Mouse (Mus musculus) neural tube, embryonic 12.5 days (tissue): Measurements from ENCODE around the gene Snrnp70. TPM values are rescaled to one million over a fixed set of nuclear protein-coding genes. Genes with fewer than 3 reads are reported as not detected.

Experiments used
- ATAC-seq: fragments of 200-750 bp; cut with Nextera tagmentation; 2 replicates; pipeline ENCODE4 v1.8.0; 2017; ENCODE audit warnings: low read depth, mild to moderate bottlenecking, moderate TSS enrichment, moderate library complexity; ENCODE audit not compliant: low FRiP score
- H3K27ac ChIP-seq: fragments of 300-500 bp; sonication (generic); 2 replicates; pipeline ENCODE4 v1.5.1; 2016
- H3K27me3 ChIP-seq: fragments of 300-500 bp; sonication (generic); replicated peaks from 2 replicates; pipeline ENCODE4 v1.6.1; 2016; ENCODE audit warnings: mild to moderate bottlenecking
- H3K36me3 ChIP-seq: fragments of 300-500 bp; sonication (generic); 2 replicates; pipeline ENCODE4 v1.6.1; 2016; ENCODE audit warnings: mild to moderate bottlenecking
- H3K4me1 ChIP-seq: fragments of 300-500 bp; sonication (generic); 2 replicates; pipeline ENCODE4 v1.6.1; 2016
- H3K4me2 ChIP-seq: fragments of 300-500 bp; sonication (generic); replicated peaks from 2 replicates; pipeline ENCODE4 v1.6.1; 2016; ENCODE audit warnings: mild to moderate bottlenecking
- H3K4me3 ChIP-seq: fragments of 300-500 bp; sonication (generic); 2 replicates; pipeline ENCODE4 v1.5.1; 2016
- H3K9ac ChIP-seq: fragments of 300-500 bp; sonication (generic); 2 replicates; pipeline ENCODE4 v1.6.1; 2016; ENCODE audit warnings: mild to moderate bottlenecking
- H3K9me3 ChIP-seq: fragments of 300-500 bp; sonication (generic); 2 replicates; pipeline ENCODE4 v1.6.1; 2016; ENCODE audit warnings: mild to moderate bottlenecking
- WGBS: fragments of 180-500 bp; shearing (Covaris S2); methylation state at CpG from one replicate; pipeline ENCODE4 v1.1.7; 2016; 5-methylcytosine and 5-hydroxymethylcytosine counted together
- polyA plus RNA-seq: library from polyadenylated mRNA; unstranded; fragments of >200 nt; fragmentation: Nextera tagmentation; extraction: Ambion mirVana; gene quantifications from 2 replicates; pipeline ENCODE4 v1.2.1, GENCODE M21; 2016

The Snrnp70 gene
- polyA plus RNA-seq, 1 experiment from 2014 or later = 269 TPM

GRCm38 (mm10) chr7:45419859-45420614 lies 24.5 kb upstream of the Snrnp70 start:
- Histone ChIP-seq H3K4me1 (0 out of 2 replicates have a peak, but pooled peaks cover 3% of the 10 kb centered on the region), H3K4me2 (no peak overlapping the region), H3K9ac (no peak overlapping the region), H3K4me3 (no peak overlapping the region), H3K27me3 (peaks cover 63% of the 10 kb centered on the region), H3K27ac (no peak overlapping the region), H3K9me3 (no peaks in the 10 kb centered on the region), H3K36me3 (peaks cover 47% of the 10 kb centered on the region)
- 11% methylated on average over 27 of the region's 27 CpGs for WGBS
- ATAC-seq = no peak

GRCm38 (mm10) chr7:45417962-45418492 lies 22.5 kb upstream of the Snrnp70 start:
- no peak for ATAC-seq
- no peak overlapping the region for H3K4me3 ChIP-seq
- WGBS = 10% methylated on average over 13 of the region's 13 CpGs

GRCm38 (mm10) chr7:45415636-45416035 lies 20.1 kb upstream of the Snrnp70 start:
- no peak overlapping the region for H3K4me3 ChIP-seq
- 13% methylated on average over 37 of the region's 37 CpGs for WGBS
- no peak for ATAC-seq

More at GRCm38 (mm10) chr7:45417962-45418492, 22.5 kb upstream of the Snrnp70 start:
- Histone ChIP-seq H3K9me3 (no peaks in the 10 kb centered on the region), H3K4me1 (peaks cover 15% of the 10 kb centered on the region), H3K9ac (no peak overlapping the region), H3K36me3 (peaks cover 27% of the 10 kb centered on the region), H3K27ac (no peak overlapping the region), H3K4me2 (no peak overlapping the region), H3K27me3 (peaks cover 84% of the 10 kb centered on the region)

GRCm38 (mm10) chr7:45414740-45415224 lies 19.2 kb upstream of the Snrnp70 start:
- Histone ChIP-seq H3K36me3 (no peaks in the 10 kb centered on the region), H3K4me3 (no peak overlapping the region), H3K27me3 (peaks cover 97% of the 10 kb centered on the region), H3K4me1 (peaks cover 16% of the 10 kb centered on the region), H3K27ac (no peak overlapping the region), H3K4me2 (no peak overlapping the region), H3K9me3 (no peaks in the 10 kb centered on the region), H3K9ac (no peak overlapping the region)
- WGBS = 46% methylated on average over 12 of the region's 12 CpGs
- ATAC-seq = no peak

More at GRCm38 (mm10) chr7:45415636-45416035, 20.1 kb upstream of the Snrnp70 start:
- H3K27me3 ChIP-seq = peaks cover 96% of the 10 kb centered on the region
- no peak overlapping the region for H3K9ac ChIP-seq
- H3K9me3 ChIP-seq = no peaks in the 10 kb centered on the region
- peak overlapping the region; percentile 24; the same call in 1 of the 2 replicates for H3K4me2 ChIP-seq
- H3K4me1 ChIP-seq = peaks cover 16% of the 10 kb centered on the region
- H3K27ac ChIP-seq = no peak overlapping the region
- peaks cover 3% of the 10 kb centered on the region for H3K36me3 ChIP-seq

- Histone ChIP-seq H3K27me3 (peaks cover 97% of the 10 kb centered on the region), H3K36me3 (no peaks in the 10 kb centered on the region), H3K4me1 (peaks cover 16% of the 10 kb centered on the region), H3K9ac (peak overlapping the region; percentile 56), H3K27ac (no peak overlapping the region), H3K4me2 (peak overlapping the region; percentile 82), H3K9me3 (no peaks in the 10 kb centered on the region), H3K4me3 (peak overlapping the region; percentile 43)
- ATAC-seq = 0 out of 2 replicates have a peak, but pooled peaks have one; percentile 6
- WGBS = 1% methylated on average over 27 of the region's 27 CpGs
Observed at GRCm38 (mm10) chr7:45413864-45414739, 18.6 kb upstream of the Snrnp70 start.

- WGBS = 3% methylated on average over 45 of the region's 45 CpGs
- peak within 1 kb of the TSS; percentile 43 for H3K4me3 ChIP-seq
Observed at GRCm38 (mm10) chr7:45413113-45413863, 17.7 kb upstream of the Snrnp70 start, which contains the start of gene Ntf5. TSS of gene Ntf5 (plus strand) at chr7:45413695.

GRCm38 (mm10) chr7:45412421-45412820 lies 16.9 kb upstream of the Snrnp70 start:
- Histone ChIP-seq H3K9me3 (no peaks in the 10 kb centered on the region), H3K4me3 (no peak overlapping the region), H3K4me2 (no peak overlapping the region), H3K27ac (no peak overlapping the region), H3K9ac (no peak overlapping the region), H3K36me3 (no peaks in the 10 kb centered on the region), H3K27me3 (peaks cover 97% of the 10 kb centered on the region), H3K4me1 (peaks cover 16% of the 10 kb centered on the region)
- WGBS = 92% methylated on average over 2 of the region's 2 CpGs
- no peak for ATAC-seq

More at GRCm38 (mm10) chr7:45413113-45413863, 17.7 kb upstream of the Snrnp70 start, which contains the start of gene Ntf5:
- Histone ChIP-seq H3K4me1 (peaks cover 16% of the 10 kb centered on the region), H3K4me2 (peak within 1 kb of the TSS; percentile 82), H3K9ac (peak within 1 kb of the TSS; percentile 56), H3K27ac (no peak within 1 kb of the TSS), H3K9me3 (no peaks in the 10 kb centered on the region), H3K27me3 (peaks cover 97% of the 10 kb centered on the region), H3K36me3 (no peaks in the 10 kb centered on the region)
- ATAC-seq = peak; percentile 35; the same call in 1 of the 2 replicates

GRCm38 (mm10) chr7:45409497-45410163 lies 14.1 kb upstream of the Snrnp70 start:
- ATAC-seq = no peak
- Histone ChIP-seq H3K4me1 (peaks cover 21% of the 10 kb centered on the region), H3K36me3 (no peaks in the 10 kb centered on the region), H3K9me3 (no peaks in the 10 kb centered on the region), H3K4me3 (no peak overlapping the region), H3K9ac (no peak overlapping the region), H3K27me3 (peaks cover 92% of the 10 kb centered on the region), H3K4me2 (no peak overlapping the region), H3K27ac (no peak overlapping the region)
- WGBS = 88% methylated on average over 8 of the region's 8 CpGs

- no peak overlapping the region for H3K4me2 ChIP-seq
- 88% methylated on average over 17 of the region's 17 CpGs for WGBS
- no peaks in the 10 kb centered on the region for H3K36me3 ChIP-seq
- H3K9ac ChIP-seq = no peak overlapping the region
- H3K4me3 ChIP-seq = no peak overlapping the region
- H3K9me3 ChIP-seq = no peaks in the 10 kb centered on the region
- no peak for ATAC-seq
- no peak overlapping the region for H3K27ac ChIP-seq
- H3K27me3 ChIP-seq = peaks cover 85% of the 10 kb centered on the region
- peaks cover 18% of the 10 kb centered on the region for H3K4me1 ChIP-seq
Observed at GRCm38 (mm10) chr7:45408949-45409348, 13.4 kb upstream of the Snrnp70 start.

- Histone ChIP-seq H3K27me3 (peaks cover 79% of the 10 kb centered on the region), H3K4me2 (no peak overlapping the region), H3K9me3 (no peaks in the 10 kb centered on the region), H3K36me3 (no peaks in the 10 kb centered on the region), H3K27ac (no peak overlapping the region), H3K9ac (no peak overlapping the region), H3K4me3 (no peak overlapping the region), H3K4me1 (peaks cover 12% of the 10 kb centered on the region)
- WGBS = 72% methylated on average over 7 of the region's 7 CpGs
- no peak for ATAC-seq
Observed at GRCm38 (mm10) chr7:45408351-45408750, 12.8 kb upstream of the Snrnp70 start.

- Histone ChIP-seq H3K27me3 (peaks cover 74% of the 10 kb centered on the region), H3K9me3 (no peaks in the 10 kb centered on the region), H3K4me1 (peaks cover 8% of the 10 kb centered on the region), H3K36me3 (no peaks in the 10 kb centered on the region), H3K4me2 (no peak overlapping the region), H3K9ac (no peak overlapping the region), H3K27ac (no peak overlapping the region), H3K4me3 (no peak overlapping the region)
- WGBS = 84% methylated on average over 10 of the region's 10 CpGs
- ATAC-seq = no peak
Observed at GRCm38 (mm10) chr7:45407836-45408235, 12.3 kb upstream of the Snrnp70 start.
